Mouse (Mus musculus) hindbrain, embryonic 11.5 days (tissue): ENCODE data around the gene Ctcf. TPM values are rescaled to one million over a fixed set of nuclear protein-coding genes. Genes with fewer than 3 reads are reported as not detected.

ENCODE experiments used
- ATAC-seq: fragments of 200-750 bp; cut with Nextera tagmentation; 2 replicates; pipeline ENCODE4 v1.8.0; 2017; ENCODE audit warnings: mild to moderate bottlenecking, moderate TSS enrichment, moderate library complexity; ENCODE audit not compliant: low FRiP score
- DNase-seq: peaks from one replicate; pipeline ENCODE4 v3.0.0-alpha.2; 2015; ENCODE audit warnings: low spot score
- H3K27ac ChIP-seq: fragments of 300-500 bp; sonication (generic); 2 replicates; pipeline ENCODE4 v1.5.1; 2014; ENCODE audit warnings: mild to moderate bottlenecking, low read depth, low read length
- H3K27me3 ChIP-seq: fragments of 300-500 bp; sonication (generic); 2 replicates; pipeline ENCODE4 v1.6.1; 2014; ENCODE audit warnings: mild to moderate bottlenecking, low read length, moderate library complexity, mixed read lengths; ENCODE audit not compliant: control insufficient read depth, insufficient read depth
- H3K36me3 ChIP-seq: fragments of 300-500 bp; sonication (generic); 2 replicates; pipeline ENCODE4 v1.6.1; 2014; ENCODE audit warnings: mild to moderate bottlenecking, low read length, moderate library complexity, mixed read lengths; ENCODE audit not compliant: control insufficient read depth, insufficient read depth
- H3K4me1 ChIP-seq: fragments of 300-500 bp; sonication (generic); replicated peaks from 2 replicates; pipeline ENCODE4 v1.6.1; 2014; ENCODE audit warnings: low read length, mixed read lengths; ENCODE audit not compliant: control insufficient read depth, insufficient read depth
- H3K4me2 ChIP-seq: fragments of 300-500 bp; sonication (generic); replicated peaks from 2 replicates; pipeline ENCODE4 v1.6.1; 2014; ENCODE audit warnings: mild to moderate bottlenecking, low read depth, low read length
- H3K4me3 ChIP-seq: fragments of 300-500 bp; sonication (generic); 2 replicates; pipeline ENCODE4 v1.5.1; 2014; ENCODE audit warnings: low read depth, low read length
- H3K9ac ChIP-seq: fragments of 300-500 bp; sonication (generic); 2 replicates; pipeline ENCODE4 v1.6.1; 2014; ENCODE audit warnings: low read depth, low read length
- H3K9me3 ChIP-seq: fragments of 300-500 bp; sonication (generic); 2 replicates; pipeline ENCODE4 v1.6.1; 2016; ENCODE audit warnings: low read length; ENCODE audit not compliant: control insufficient read depth
- WGBS: fragments of 180-500 bp; shearing (Covaris S2); extraction: QIAGEN DNeasy Blood & Tissue Kit; methylation state at CpG from one replicate; pipeline ENCODE4 v1.1.7; 2014; 5-methylcytosine and 5-hydroxymethylcytosine counted together
- polyA plus RNA-seq: library from polyadenylated mRNA; unstranded; fragments of >200 nt; fragmentation: Nextera tagmentation; extraction: Ambion mirVana; gene quantifications from 2 replicates; pipeline ENCODE4 v1.2.1, GENCODE M21; 2014

The Ctcf gene
- polyA plus RNA-seq, 1 experiment from 2014 or later: 121 TPM

DNA sequence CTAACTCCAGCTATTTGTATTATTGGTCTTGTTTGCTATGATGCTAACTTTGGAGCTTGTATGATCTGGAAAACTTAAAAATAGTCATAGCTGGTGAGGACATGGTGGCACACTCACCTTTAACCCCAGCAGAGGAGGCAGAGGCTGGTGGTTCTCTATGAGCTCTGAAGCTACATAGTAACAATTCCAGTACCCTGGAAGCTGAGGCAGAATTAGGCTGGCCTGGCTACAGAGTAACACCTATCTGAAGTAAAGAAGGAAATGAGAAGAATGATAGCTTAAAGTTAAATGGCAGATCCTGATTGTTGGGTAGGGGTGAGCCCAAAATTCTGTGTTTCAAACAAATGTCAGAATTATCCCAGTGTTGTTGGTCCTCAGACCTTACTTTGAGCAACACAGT lies 21.3 kb downstream of the Ctcf start:
- ATAC-seq: no peak
- no peaks in the 10 kb centered on the region for H3K9me3 ChIP-seq
- no peak overlapping the region for H3K4me2 ChIP-seq
- no peak for DNase-seq
- H3K36me3 ChIP-seq: no peaks in the 10 kb centered on the region
- H3K27me3 ChIP-seq: no peaks in the 10 kb centered on the region
- no peak overlapping the region for H3K9ac ChIP-seq
- H3K27ac ChIP-seq: no peak overlapping the region
- H3K4me1 ChIP-seq: no peaks in the 10 kb centered on the region
- H3K4me3 ChIP-seq: no peak overlapping the region

DNA sequence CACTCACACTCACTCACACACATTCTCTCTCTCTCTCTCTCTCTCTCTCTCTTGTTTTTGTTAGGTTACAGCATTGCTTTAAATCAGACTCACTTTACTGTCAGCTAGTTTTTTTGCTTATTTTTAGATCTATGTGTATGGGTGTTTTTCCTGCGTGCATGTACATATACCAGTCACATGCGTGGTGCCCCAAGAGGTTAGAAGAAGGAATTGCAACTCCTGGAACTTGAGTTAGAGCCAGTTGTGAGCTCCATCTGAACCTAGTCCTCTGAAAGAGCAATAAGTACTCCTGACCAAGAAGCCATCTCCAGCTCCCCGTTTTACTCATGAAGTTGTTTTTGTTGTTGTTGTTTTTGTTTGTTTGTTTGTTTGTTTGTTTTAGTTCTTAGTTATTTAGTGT lies 24.8 kb downstream of the Ctcf start:
- Histone ChIP-seq H3K27ac (no peak overlapping the region), H3K4me3 (no peak overlapping the region), H3K4me2 (no peak overlapping the region), H3K9ac (no peak overlapping the region), H3K9me3 (no peaks in the 10 kb centered on the region), H3K27me3 (no peaks in the 10 kb centered on the region), H3K36me3 (no peaks in the 10 kb centered on the region), H3K4me1 (no peaks in the 10 kb centered on the region)
- 86% methylated on average over 3 of the region's 3 CpGs for WGBS
- ATAC-seq (no peak), DNase-seq (peak; percentile 16)

DNA sequence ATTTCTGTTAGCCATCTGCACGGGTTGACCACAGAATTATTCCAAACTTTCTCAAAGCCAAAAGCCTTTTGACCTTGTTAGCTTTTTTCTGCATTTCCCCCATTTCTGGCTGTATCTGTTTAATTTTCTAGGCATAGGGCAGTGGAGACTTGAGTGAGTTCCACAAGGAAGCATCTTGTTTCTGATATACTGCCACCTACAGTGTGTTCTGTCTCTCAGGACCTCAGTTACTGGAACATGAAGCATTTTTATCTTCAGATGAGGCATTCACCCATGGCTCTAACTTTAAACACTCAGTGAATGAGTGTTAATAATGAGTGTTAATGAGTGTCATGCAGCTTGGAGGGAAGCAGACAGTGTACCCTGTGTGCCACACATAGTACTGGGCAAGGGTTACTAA lies 41.5 kb downstream of the Ctcf start:
- Histone ChIP-seq H3K4me2 (no peak overlapping the region), H3K27ac (no peak overlapping the region), H3K27me3 (no peaks in the 10 kb centered on the region), H3K36me3 (peaks cover 10% of the 10 kb centered on the region; the same call in 1 of the 2 replicates), H3K4me1 (no peaks in the 10 kb centered on the region), H3K9me3 (no peaks in the 10 kb centered on the region), H3K4me3 (no peak overlapping the region), H3K9ac (no peak overlapping the region)
- DNase-seq (no peak), ATAC-seq (no peak)
- 89% methylated on average over 1 of the region's 1 CpGs for WGBS

DNA sequence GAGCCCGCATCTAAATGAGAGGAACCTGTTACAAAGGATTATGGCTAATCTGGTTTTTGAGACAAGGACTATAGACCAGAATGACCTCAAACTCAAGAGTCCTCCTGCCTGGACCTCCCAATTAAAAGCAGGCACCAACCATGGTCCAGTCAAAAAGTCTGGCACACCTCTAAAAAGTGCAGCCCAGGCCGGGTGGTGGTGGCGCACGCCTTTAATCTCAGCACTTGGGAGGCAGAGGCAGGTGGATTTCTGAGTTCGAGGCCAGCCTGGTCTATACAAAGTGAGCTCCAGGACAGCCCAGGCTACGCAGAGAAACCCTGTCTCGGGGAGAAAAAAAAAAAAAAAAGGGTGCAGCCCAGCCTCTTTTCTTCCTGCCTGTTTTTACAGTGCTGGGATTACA lies 49.0 kb downstream of the Ctcf start:
- Histone ChIP-seq H3K27ac (no peak overlapping the region), H3K4me1 (no peaks in the 10 kb centered on the region), H3K9me3 (no peaks in the 10 kb centered on the region), H3K4me3 (no peak overlapping the region), H3K4me2 (no peak overlapping the region), H3K27me3 (no peaks in the 10 kb centered on the region), H3K36me3 (no peaks in the 10 kb centered on the region; the same call in 1 of the 2 replicates), H3K9ac (no peak overlapping the region)
- WGBS: 78% methylated on average over 7 of the region's 7 CpGs
- DNase-seq (no peak), ATAC-seq (no peak)

DNA sequence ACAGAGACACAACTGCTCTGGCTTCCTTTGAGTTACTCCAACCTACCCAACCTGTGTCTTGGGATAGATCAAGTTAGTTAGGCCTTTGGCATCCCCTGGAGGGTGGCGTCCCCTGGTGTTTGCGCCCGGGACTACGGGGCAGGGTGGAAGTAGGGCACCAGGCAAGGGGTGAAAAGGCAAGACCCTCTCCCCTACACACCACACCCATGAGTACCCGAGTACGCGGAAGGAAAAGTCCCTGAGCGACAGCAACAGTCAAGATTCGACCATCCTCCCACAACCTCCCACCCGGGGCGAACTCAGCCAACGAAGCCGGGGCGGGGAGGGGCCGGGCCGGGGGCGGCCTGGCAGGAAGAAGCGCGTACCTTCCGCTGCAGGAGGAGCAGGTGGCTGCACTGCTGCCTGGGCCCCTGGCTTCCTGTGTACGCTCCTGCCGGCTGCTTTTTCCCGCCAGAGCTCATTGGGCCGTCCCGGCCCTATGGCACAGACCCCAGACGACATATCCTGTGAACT lies 49.5 kb downstream of the Ctcf start, which contains the start of gene Carmil2:
Gene Carmil2 (plus strand): TSS at position 479 of the 513 bp plus-strand sequence.
- no peaks in the 10 kb centered on the region for H3K9me3 ChIP-seq
- ATAC-seq: peak; percentile 44; the same call in 1 of the 2 replicates
- no peaks in the 10 kb centered on the region for H3K27me3 ChIP-seq
- no peaks in the 10 kb centered on the region for H3K36me3 ChIP-seq
- no peak within 1 kb of the TSS for H3K4me3 ChIP-seq
- 14% methylated on average over 26 of the region's 26 CpGs for WGBS
- no peak within 1 kb of the TSS for H3K4me2 ChIP-seq
- no peak within 1 kb of the TSS for H3K9ac ChIP-seq
- no peaks in the 10 kb centered on the region for H3K4me1 ChIP-seq
- H3K27ac ChIP-seq: no peak within 1 kb of the TSS
- peak; percentile 55 for DNase-seq

DNA sequence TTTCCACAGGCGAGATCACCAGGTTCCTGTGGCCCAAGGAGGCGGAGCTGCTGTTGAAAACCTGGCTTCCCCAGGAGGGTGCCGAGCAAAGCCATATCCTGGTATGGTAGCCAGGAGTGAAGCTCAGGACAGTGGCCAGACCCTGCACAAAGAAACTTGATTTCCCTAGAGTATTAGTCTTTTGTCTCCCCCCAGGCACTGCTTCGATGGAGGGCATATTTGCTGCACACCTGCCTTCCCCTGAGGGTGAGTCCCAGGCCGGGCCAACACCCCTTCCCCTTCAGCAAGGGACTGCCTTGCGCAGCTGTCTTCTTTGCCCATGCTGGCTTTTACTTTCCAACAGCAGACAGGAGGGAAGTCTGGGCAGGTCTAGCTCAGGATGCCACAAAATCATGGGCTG lies 50.2 kb downstream of the Ctcf start:
- Histone ChIP-seq H3K9ac (no peak overlapping the region), H3K4me1 (no peaks in the 10 kb centered on the region), H3K27ac (no peak overlapping the region), H3K4me3 (no peak overlapping the region), H3K27me3 (no peaks in the 10 kb centered on the region), H3K4me2 (no peak overlapping the region), H3K9me3 (no peaks in the 10 kb centered on the region), H3K36me3 (no peaks in the 10 kb centered on the region)
- WGBS: 69% methylated on average over 6 of the region's 6 CpGs
- ATAC-seq (no peak), DNase-seq (no peak)

DNA sequence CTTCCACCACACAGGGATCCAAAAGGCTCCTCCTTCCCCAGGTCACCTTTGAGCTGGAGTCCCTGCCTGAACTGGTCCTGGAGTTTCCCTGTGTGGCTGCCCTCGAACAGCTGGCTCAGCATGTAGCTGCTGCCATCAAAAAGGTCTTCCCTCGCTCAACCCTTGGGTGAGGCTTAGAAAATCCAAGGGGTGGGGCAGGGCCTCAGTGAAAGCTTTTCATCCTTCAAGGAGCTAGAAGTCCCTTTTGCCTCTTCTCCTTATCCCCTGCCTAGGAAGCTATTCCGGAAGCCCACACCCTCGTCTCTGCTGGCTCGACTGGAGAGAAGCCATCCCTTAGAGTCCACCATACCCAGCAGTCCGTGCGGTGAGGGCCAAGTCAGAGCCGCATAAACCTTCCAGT lies 51.1 kb downstream of the Ctcf start:
- Histone ChIP-seq H3K4me1 (no peaks in the 10 kb centered on the region), H3K4me3 (no peak overlapping the region), H3K36me3 (no peaks in the 10 kb centered on the region), H3K4me2 (no peak overlapping the region), H3K9ac (no peak overlapping the region), H3K27ac (no peak overlapping the region), H3K27me3 (no peaks in the 10 kb centered on the region), H3K9me3 (no peaks in the 10 kb centered on the region)
- no peak for DNase-seq
- WGBS: 69% methylated on average over 8 of the region's 8 CpGs
- ATAC-seq: no peak

DNA sequence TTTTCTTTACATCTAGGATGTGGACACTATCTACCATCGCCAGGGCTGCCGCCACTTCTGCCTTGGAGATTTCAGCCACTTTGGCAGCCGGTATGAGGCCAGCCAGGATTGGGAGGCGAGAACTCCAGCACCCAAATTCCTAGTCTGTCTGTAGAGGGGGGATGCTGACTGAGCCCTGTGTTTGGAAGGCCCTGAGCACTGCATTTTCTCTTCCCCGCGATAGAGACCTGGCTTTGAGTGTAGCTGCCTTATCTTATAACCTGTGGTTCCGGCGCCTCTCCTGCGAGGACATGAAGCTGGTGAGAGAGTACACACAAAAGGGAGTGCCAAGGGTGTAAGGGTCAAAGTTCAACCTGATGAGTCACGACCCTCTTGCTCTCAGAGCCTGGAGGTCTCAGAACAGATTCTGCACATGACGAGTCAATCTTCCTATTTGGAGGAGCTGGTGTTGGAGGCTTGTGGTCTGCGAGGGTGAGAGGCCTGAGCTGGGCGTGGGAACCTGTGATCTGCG lies 51.9 kb downstream of the Ctcf start:
- 65% methylated on average over 14 of the region's 14 CpGs for WGBS
- Histone ChIP-seq H3K4me3 (no peak overlapping the region), H3K27ac (no peak overlapping the region), H3K4me1 (no peaks in the 10 kb centered on the region), H3K9me3 (no peaks in the 10 kb centered on the region), H3K9ac (no peak overlapping the region), H3K4me2 (no peak overlapping the region), H3K27me3 (no peaks in the 10 kb centered on the region), H3K36me3 (no peaks in the 10 kb centered on the region)
- ATAC-seq: no peak
- no peak for DNase-seq

DNA sequence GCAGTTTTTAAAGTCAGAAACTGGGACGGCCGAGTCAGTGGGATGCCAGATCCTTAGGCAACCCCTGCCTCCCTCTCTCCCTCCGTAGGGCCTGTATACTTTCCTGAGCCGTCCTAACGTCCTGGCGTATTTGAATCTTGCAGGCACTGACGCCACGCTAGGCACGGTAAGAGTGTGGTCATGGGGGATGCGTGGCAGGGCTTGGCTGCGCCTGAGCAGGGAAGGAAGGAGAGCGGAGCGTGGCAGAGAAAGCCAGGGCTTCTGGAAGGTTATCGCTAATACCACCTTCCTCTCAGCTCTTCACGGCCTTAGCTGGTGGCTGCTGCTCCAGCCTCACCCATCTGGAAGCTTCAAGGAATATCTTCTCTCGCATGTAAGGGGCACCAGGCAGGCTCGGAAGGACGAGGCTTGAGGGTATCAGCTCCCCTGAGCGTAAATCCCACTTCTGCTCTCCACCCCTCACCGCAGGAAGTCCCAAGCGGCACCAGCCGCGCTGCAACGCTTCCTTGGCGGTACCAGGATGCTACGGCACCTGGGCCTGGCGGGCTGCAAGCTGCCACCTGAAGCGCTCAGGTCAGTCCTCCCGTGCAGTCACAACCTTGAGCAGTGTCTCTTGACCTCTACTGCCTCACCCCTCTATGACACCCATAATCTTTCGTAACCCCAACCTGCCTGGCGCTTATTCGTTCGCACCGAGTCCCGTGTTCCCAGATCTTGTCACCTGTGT lies 53.1 kb downstream of the Ctcf start:
- H3K36me3 ChIP-seq: no peaks in the 10 kb centered on the region
- H3K4me2 ChIP-seq: no peak overlapping the region
- no peak overlapping the region for H3K27ac ChIP-seq
- no peaks in the 10 kb centered on the region for H3K9me3 ChIP-seq
- H3K27me3 ChIP-seq: no peaks in the 10 kb centered on the region
- no peak for DNase-seq
- no peak for ATAC-seq
- H3K4me3 ChIP-seq: no peak overlapping the region
- H3K9ac ChIP-seq: no peak overlapping the region
- no peaks in the 10 kb centered on the region for H3K4me1 ChIP-seq
- WGBS: 57% methylated on average over 35 of the region's 35 CpGs
